Mouse (Mus musculus): ENCODE measurements around the gene Hip1. TPM values are rescaled to one million over a fixed set of nuclear protein-coding genes. Genes with fewer than 3 reads are reported as not detected.
A peak's percentile ranks its signal among the peaks of the same experiment; 100 is the strongest.
"Not testable (repeated sequence)": the region's sequence is repeated elsewhere in the genome, so short reads cannot be mapped to it uniquely, and the experiment has no call there.

Gene Hip1
- polyA plus RNA-seq, 1 experiment from 2014 or later: 51.3 TPM

DNA sequence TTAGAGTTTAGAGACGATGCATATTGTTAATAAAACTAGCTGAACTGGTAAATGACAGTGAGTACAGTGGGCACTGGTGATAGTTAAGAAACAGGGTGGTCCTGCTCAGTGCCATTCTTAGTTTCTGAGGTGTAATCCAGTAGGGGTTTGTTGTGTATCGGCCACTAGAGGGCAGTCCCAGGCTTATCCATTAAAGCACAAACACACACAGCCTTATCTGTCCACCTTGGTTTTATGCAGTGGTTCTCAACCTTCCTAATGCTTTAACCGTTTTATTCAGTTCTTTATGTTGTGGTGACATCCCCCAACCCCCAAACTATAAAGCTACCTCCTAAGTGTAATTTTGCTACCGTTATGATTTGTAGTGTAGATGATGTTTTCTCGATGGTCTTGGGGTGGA, 149.1 kb downstream of the Hip1 start:
- DNase-seq (ENCODE audit: low spot score): peak; percentile 45
- 49% methylated on average over 5 of the region's 5 CpGs for WGBS
- H3K9me3 ChIP-seq: no peaks in the 10 kb centered on the region
- H3K36me3 ChIP-seq: peaks cover 17% of the 10 kb centered on the region
- H3K4me3 ChIP-seq: no peak overlapping the region
- H3K27me3 ChIP-seq (ENCODE audit: insufficient read depth, poor library complexity, severe bottlenecking): no peaks in the 10 kb centered on the region
- H3K27ac ChIP-seq: no peak overlapping the region
- H3K4me1 ChIP-seq (replicated peaks): peaks cover 24% of the 10 kb centered on the region

DNA sequence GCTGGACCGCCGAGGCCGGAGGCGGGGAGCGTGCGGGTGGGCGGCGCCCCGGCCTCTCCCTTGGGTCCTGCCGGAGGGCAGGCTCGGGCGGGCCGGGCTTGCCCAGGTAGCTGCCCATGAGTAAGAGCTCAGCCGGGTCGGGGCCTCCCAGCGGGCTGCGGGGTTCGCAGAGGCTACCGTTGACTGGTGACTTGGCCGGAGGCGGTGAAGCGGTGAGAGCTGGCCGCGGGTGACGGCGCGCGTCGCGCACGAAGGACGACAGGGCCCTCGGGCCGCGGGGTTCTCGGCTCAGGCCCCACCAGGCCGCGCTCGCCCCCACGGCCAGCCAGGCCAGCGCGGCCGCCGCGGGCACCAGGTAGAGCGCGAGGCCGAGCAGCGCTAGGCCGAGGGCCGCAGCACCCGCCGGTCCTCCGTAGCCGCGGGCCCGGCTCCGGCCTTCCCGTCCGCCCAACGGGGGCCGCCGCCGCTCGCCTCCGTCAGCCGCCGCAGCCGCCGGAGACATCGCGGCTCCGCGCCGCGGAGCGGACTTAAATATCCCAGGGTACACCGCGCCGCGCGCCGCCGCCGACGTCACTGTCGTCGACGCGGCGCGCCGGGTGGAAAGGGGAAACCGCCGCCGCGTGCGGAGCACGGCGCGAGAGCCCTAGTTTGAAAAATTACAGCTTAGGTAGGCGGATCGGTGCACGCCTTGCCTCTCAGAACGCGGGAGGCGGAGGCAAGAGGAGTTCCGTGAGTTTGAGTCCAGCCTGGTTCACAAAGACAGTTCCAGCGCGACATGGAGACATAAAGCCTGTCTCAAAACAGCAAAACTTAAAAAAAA, 150.7 kb downstream of the Hip1 start, which contains the start of gene Pom121:
Pom121 (minus strand) TSS at position 543 of the 820 bp plus-strand sequence.
- DNase-seq (ENCODE audit: low spot score): peak; percentile 86
- H3K36me3 ChIP-seq: peaks cover 33% of the 10 kb centered on the region
- no peaks in the 10 kb centered on the region for H3K27me3 ChIP-seq (ENCODE audit: insufficient read depth, poor library complexity, severe bottlenecking)
- under 1% methylated on average over 110 of the region's 110 CpGs for WGBS
- H3K4me3 ChIP-seq: peak within 1 kb of the TSS; percentile 72
- peaks cover 24% of the 10 kb centered on the region for H3K4me1 ChIP-seq (replicated peaks)
- H3K27ac ChIP-seq: peak within 1 kb of the TSS; percentile 98
- no peaks in the 10 kb centered on the region for H3K9me3 ChIP-seq

DNA sequence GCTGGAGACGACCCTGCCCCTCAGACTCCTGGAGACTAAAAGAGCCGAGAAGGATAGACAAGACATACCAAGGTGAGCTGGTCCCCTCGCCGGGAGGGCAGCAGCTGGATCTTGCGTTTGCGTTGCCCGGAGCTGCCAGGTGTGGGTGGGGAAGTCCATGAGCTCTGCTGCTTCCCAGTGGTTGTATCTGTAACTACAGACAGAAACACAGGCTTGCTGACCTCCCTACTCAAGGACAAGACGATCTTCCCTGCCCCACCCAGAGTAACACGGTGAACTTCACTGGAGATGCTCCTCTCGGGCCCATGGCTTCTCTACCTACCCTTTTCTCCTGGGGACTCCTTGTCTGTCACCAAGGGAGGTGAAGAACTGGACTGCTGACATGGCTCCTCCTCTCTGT, 161.1 kb downstream of the Hip1 start:
- no peak overlapping the region for H3K27ac ChIP-seq
- WGBS: 90% methylated on average over 10 of the region's 10 CpGs
- H3K4me1 ChIP-seq (replicated peaks): no peaks in the 10 kb centered on the region
- H3K36me3 ChIP-seq: peaks cover 100% of the 10 kb centered on the region
- H3K4me3 ChIP-seq: no peak overlapping the region
- no peaks in the 10 kb centered on the region for H3K27me3 ChIP-seq (ENCODE audit: insufficient read depth, poor library complexity, severe bottlenecking)
- DNase-seq (ENCODE audit: low spot score): no peak
- H3K9me3 ChIP-seq: no peaks in the 10 kb centered on the region

DNA sequence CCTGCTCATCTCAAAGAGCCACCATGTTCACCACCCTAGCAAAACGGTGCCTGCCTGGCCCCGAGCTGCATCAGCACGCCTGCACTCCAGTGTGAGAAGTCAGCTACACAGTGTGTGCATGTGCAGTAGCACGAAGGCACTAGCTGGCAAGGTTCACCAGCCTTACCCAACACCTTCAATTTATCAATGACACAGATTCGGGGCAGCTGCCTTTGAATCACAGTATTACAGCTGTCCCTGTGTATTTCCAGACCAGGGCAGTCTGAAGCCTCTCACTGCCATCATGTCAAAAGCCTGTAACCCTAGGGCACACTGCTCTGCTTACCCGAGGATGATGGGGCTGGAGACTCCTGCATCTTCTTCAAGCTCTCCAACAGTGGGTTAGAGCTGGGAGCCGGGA, 162.2 kb downstream of the Hip1 start:
- DNase-seq (ENCODE audit: low spot score): no peak
- Histone ChIP-seq H3K9me3 (no peaks in the 10 kb centered on the region), H3K27me3 (ENCODE audit: insufficient read depth, poor library complexity, severe bottlenecking) (no peaks in the 10 kb centered on the region), H3K4me3 (no peak overlapping the region), H3K36me3 (peaks cover 100% of the 10 kb centered on the region), H3K4me1 (replicated peaks) (no peaks in the 10 kb centered on the region), H3K27ac (no peak overlapping the region)
- 91% methylated on average over 7 of the region's 7 CpGs for WGBS

DNA sequence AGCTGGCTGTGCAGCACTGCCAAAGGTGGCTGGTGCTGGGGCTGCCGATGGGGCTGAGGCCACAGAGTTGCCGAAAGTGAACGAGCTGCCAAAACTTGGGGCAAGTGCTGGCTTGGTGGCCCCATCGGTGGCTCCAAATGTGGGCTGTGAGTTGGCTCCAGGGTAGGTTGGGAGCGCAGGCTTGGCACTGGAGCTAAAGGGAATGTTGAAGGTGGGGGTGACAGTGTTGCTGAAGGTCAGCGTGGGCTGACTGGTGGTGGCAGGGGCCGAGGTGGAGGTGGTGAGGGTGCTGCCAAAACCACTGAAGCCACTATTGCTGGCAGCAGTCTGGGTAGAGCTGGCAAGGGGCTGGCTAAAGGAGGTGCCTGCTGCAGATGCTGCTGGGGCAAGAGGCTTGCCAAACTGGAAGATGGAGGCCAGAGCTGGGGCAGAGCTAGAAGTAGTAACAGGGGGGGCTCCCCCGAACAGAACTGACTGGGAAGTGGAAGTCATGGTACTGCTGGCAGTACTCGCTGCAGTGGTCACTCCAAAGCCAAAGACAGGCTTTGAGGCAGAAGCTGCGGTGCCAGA, 163.5 kb downstream of the Hip1 start:
- Histone ChIP-seq H3K4me1 (replicated peaks) (no peaks in the 10 kb centered on the region), H3K36me3 (peaks cover 100% of the 10 kb centered on the region), H3K4me3 (no peak overlapping the region), H3K9me3 (no peaks in the 10 kb centered on the region), H3K27ac (no peak overlapping the region), H3K27me3 (ENCODE audit: insufficient read depth, poor library complexity, severe bottlenecking) (no peaks in the 10 kb centered on the region)
- DNase-seq (ENCODE audit: low spot score): no peak
- 93% methylated on average over 10 of the region's 10 CpGs for WGBS

DNA sequence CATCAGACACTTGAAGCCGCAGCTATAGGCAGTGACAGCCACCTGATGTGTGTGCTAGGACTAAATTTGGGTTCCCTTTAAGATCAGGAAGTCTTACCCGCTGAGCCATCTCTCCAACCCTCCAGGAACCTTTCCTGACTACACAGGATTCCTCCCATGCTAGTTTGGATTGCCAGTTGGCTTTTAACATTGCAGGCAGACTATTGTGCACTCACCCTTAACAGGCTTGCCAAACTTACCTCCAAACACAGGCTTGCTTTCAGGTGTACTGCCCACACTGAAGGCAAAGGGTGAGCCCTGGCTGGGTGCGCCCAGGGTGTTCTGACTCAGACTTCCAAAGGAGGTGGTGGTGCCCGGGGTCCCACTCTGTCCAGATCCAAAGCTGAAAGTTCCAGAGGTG, 164.2 kb downstream of the Hip1 start:
- WGBS: 96% methylated on average over 4 of the region's 4 CpGs
- Histone ChIP-seq H3K27ac (no peak overlapping the region), H3K4me3 (no peak overlapping the region), H3K9me3 (no peaks in the 10 kb centered on the region), H3K4me1 (replicated peaks) (no peaks in the 10 kb centered on the region), H3K36me3 (peaks cover 100% of the 10 kb centered on the region), H3K27me3 (ENCODE audit: insufficient read depth, poor library complexity, severe bottlenecking) (no peaks in the 10 kb centered on the region)
- DNase-seq (ENCODE audit: low spot score): no peak

DNA sequence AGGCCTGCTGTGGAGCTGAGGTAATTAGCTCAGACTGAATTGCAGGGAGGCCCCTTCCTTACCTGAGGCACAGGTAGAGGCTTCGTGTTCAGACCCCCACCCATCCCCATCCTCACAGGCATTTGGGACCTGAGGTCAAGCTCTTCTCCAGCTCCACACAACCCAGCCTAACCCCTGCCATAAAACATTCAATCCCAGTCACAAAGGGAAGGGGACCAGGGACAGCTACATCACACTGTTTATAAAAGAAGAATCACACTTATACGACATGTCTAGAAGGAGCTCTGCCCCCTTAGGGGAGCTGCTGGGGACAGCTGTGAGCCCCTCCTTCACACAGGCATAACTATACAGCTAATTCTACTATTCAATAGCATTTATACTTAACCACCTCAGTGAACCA, 168.6 kb downstream of the Hip1 start:
- WGBS: 74% methylated on average over 2 of the region's 2 CpGs
- no peak overlapping the region for H3K27ac ChIP-seq
- peaks cover under 1% of the 10 kb centered on the region; the same call in 1 of the 2 replicates for H3K4me1 ChIP-seq (replicated peaks)
- H3K27me3 ChIP-seq (ENCODE audit: insufficient read depth, poor library complexity, severe bottlenecking): no peaks in the 10 kb centered on the region
- DNase-seq (ENCODE audit: low spot score): no peak
- H3K4me3 ChIP-seq: no peak overlapping the region
- peaks cover 100% of the 10 kb centered on the region for H3K36me3 ChIP-seq
- peaks cover 6% of the 10 kb centered on the region; the same call in 1 of the 2 replicates for H3K9me3 ChIP-seq

DNA sequence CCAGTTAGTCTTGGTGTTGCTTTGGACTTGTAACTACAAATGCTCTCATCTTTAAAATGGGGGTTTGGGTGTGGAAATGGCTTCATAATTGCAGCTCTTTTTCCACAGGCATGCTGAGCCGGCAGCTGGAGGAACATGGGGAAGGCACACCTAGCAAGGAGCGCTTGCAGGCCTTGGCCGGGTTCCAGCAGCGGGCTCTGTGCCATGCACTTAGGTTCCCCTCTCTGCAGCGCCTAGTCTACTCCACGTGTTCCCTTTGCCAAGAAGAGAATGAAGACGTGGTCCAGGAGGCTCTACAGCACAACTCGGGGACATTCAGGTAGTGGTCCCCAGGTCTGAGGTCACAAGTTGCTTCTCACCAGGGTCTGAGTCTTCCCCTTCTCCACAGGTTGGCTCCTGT, 169.8 kb downstream of the Hip1 start:
- H3K4me3 ChIP-seq: no peak overlapping the region
- no peak for DNase-seq (ENCODE audit: low spot score)
- H3K27ac ChIP-seq: no peak overlapping the region
- peaks cover 92% of the 10 kb centered on the region for H3K36me3 ChIP-seq
- H3K4me1 ChIP-seq (replicated peaks): peaks cover 12% of the 10 kb centered on the region
- no peaks in the 10 kb centered on the region for H3K27me3 ChIP-seq (ENCODE audit: insufficient read depth, poor library complexity, severe bottlenecking)
- 92% methylated on average over 8 of the region's 8 CpGs for whole genome bisulfite sequencing
- peaks cover 6% of the 10 kb centered on the region; the same call in 1 of the 2 replicates for H3K9me3 ChIP-seq

DNA sequence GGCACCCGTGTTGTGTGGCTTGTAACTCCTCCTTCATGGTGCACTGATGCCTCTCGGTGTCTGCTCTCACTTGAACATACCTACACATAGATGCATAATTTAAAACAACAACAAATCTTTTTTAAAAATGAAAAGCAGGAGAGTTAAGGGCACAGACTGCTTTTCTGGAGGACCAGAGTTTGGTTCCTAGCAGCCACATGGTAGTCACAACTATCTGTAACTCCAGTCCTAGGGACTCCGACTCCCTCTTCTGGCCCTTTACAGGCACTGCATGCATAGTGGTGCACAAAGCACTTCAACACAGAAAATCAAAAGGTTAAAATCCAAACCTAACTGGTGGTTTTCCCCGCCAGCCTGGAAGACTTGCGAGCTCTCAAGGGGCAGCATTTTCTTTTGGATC, 171.3 kb downstream of the Hip1 start:
- Histone ChIP-seq H3K27me3 (ENCODE audit: insufficient read depth, poor library complexity, severe bottlenecking) (no peaks in the 10 kb centered on the region), H3K4me1 (replicated peaks) (peaks cover 20% of the 10 kb centered on the region), H3K4me3 (no peak overlapping the region), H3K27ac (no peak overlapping the region), H3K36me3 (peaks cover 76% of the 10 kb centered on the region), H3K9me3 (peaks cover 6% of the 10 kb centered on the region; the same call in 1 of the 2 replicates)
- DNase-seq (ENCODE audit: low spot score): no peak
- WGBS: 93% methylated on average over 5 of the region's 5 CpGs

DNA sequence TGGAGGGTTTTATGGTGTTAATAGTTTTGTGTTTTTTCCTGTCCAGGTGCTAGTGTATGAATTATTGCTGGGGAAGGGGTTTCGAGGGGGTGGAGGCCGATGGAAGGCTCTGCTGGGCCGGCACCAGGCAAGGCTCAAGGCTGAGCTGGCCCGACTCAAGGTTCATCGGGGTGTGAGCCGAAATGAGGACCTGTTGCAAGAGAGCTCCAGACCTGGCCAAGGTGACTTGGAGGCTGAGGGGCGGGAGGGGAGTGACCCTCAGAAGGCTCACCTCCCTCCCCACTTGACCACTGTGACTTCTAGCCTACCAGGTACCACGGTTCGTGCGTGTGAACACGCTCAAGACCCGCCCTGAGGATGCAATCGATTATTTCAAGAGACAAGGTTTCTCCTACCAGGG, 173.7 kb downstream of the Hip1 start:
- Histone ChIP-seq H3K4me1 (replicated peaks) (peaks cover 21% of the 10 kb centered on the region), H3K27me3 (ENCODE audit: insufficient read depth, poor library complexity, severe bottlenecking) (no peaks in the 10 kb centered on the region), H3K4me3 (peak overlapping the region; percentile 96), H3K27ac (no peak overlapping the region), H3K36me3 (peaks cover 52% of the 10 kb centered on the region), H3K9me3 (peaks cover 6% of the 10 kb centered on the region; the same call in 1 of the 2 replicates)
- no peak for DNase-seq (ENCODE audit: low spot score)
- 96% methylated on average over 13 of the region's 13 CpGs for WGBS

DNA sequence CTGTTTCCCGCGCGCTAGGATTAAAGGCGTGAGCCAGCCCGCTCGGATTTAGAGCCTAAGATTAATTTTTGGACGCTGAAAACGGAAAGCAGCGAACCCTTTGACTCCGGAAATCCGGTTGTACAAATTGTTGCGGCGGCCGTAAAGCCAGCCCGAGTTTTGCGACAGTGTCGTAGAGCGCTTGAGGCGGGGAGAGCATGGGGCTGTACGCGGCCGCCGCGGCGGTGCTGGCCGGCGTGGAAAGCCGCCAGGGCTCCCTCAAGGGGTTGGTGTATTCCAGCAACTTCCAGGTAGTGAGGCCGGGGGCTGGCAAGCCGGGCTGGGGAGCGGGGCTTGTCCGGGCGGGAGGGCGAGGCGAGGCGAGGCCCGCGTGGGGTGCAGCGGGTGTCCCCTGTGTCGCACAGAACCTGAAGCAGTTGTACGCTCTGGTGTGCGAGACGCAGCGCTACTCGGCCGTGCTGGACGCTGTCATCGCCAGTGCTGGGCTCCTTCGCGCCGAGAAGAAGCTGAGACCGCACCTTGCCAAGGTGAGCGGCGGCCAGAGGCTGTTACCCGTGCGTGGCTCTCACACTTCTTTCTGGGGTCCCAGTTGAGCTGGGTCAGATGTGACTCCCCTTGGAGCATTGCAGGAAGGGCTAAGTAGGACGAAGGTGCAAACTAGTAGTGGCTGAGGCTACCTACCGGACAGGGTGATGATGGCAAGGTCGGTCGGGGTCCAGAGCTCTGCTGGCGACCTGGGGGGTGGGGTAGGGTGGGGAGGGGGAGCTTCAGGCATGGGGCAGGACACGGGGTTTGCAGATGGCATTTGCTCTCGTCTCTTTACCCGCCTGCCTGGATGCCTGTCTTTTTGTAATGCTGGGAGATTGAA, 174.9 kb downstream of the Hip1 start, which contains the start of gene Nsun5:
Nsun5 (plus strand) TSS at position 167 of the 868 bp plus-strand sequence.
- Histone ChIP-seq H3K27ac (peak within 1 kb of the TSS; percentile 89), H3K4me3 (peak within 1 kb of the TSS; percentile 96), H3K9me3 (peaks cover 6% of the 10 kb centered on the region; the same call in 1 of the 2 replicates), H3K27me3 (ENCODE audit: insufficient read depth, poor library complexity, severe bottlenecking) (no peaks in the 10 kb centered on the region), H3K4me1 (replicated peaks) (peaks cover 21% of the 10 kb centered on the region), H3K36me3 (peaks cover 40% of the 10 kb centered on the region)
- peak; percentile 96 for DNase-seq (ENCODE audit: low spot score)
- WGBS: under 1% methylated on average over 64 of the region's 64 CpGs

DNA sequence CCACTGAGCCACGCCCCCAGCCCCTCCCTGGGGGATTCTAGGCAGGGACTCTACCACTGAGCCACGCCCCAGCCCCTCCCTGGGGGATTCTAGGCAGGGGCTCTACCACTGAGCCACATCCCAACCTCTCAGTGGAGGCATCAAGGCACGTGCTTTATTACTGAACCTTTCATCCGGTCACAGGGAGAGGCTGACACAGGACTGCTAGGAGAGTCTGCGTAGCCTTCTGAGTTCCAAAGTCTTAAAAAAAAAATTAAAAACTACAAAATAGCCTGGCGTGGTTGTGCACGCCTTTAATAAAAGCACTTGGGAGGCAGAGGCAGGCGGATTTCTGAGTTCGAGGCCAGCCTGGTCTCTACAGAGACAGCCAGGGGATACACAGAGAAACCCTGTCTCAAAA, 175.7 kb downstream of the Hip1 start:
- Histone ChIP-seq H3K36me3 (peaks cover 32% of the 10 kb centered on the region), H3K4me1 (replicated peaks) (peaks cover 21% of the 10 kb centered on the region), H3K27ac (peak overlapping the region; percentile 89), H3K4me3 (peak overlapping the region; percentile 96)
- WGBS: 63% methylated on average over 9 of the region's 9 CpGs
- not testable (repeated sequence) for H3K9me3 ChIP-seq; H3K27me3 ChIP-seq (ENCODE audit: insufficient read depth, poor library complexity, severe bottlenecking); DNase-seq (ENCODE audit: low spot score)
